Mouse (Mus musculus): ENCODE data around the gene Capns1.
"Not testable (repeated sequence)": the region's sequence is repeated elsewhere in the genome, so short reads cannot be mapped to it uniquely, and the experiment has no call there.

GRCm38 (mm10) chr7:30181929-30182328 is 16.7 kb downstream of the Capns1 start:
- TF ChIP-seq POLR2A (IDR thresholded peaks at IDR 0.05; ENCODE audit: low read depth, low read length); CTCF (IDR thresholded peaks at IDR 0.05; ENCODE audit: borderline replicate concordance, insufficient read depth, low read length): not testable (repeated sequence)

Data from embryonic fibroblast, embryonic 13.5 days (primary cell).